Mouse (Mus musculus) macrophage (primary cell): ENCODE results near the gene Pgp. TPM values are rescaled to one million over a fixed set of nuclear protein-coding genes. Genes with fewer than 3 reads are reported as not detected.

Experiments used
- H3K27ac ChIP-seq: fragments of 350-480 bp; formaldehyde crosslinking; 2 replicates; pipeline ENCODE4 v1.9.0; 2021
- H3K36me3 ChIP-seq: fragments of 350-480 bp; formaldehyde crosslinking; 2 replicates; pipeline ENCODE4 v1.9.0; 2021; ENCODE audit errors: inconsistent target
- H3K4me3 ChIP-seq: fragments of 350-480 bp; formaldehyde crosslinking; 2 replicates; pipeline ENCODE4 v1.9.0; 2021; ENCODE audit errors: inconsistent target
- H3K79me2 ChIP-seq: fragments of 350-480 bp; formaldehyde crosslinking; 2 replicates; pipeline ENCODE4 v1.9.0; 2021; ENCODE audit errors: inconsistent target
- WGBS: methylation state at CpG from one replicate; pipeline ENCODE4 v1.1.7; 2026; ENCODE audit warnings: inconsistent platforms; ENCODE audit not compliant: missing documents; 5-methylcytosine and 5-hydroxymethylcytosine counted together
- polyA plus RNA-seq: library from polyadenylated mRNA; stranded (reverse); fragments of 250-400 nt; gene quantifications from 3 replicates; pipeline ENCODE4 v1.2.4, GENCODE M21; 2018; ENCODE audit warnings: inconsistent platforms

Gene Pgp
- polyA plus RNA-seq, 1 experiment from 2014 or later, result 7.0 TPM

- Histone ChIP-seq H3K36me3 (no peaks in the 10 kb centered on the region), H3K4me3 (no peak overlapping the region)
Measured at GRCm38 (mm10) chr17:24485090-24485860, 15.1 kb downstream of the Pgp start.

GRCm38 (mm10) chr17:24488186-24488661 lies 18.0 kb downstream of the Pgp start, which contains the start of gene Caskin1:
Gene Caskin1 (plus strand): TSS chr17:24488601.
- no peaks in the 10 kb centered on the region for H3K36me3 ChIP-seq
- 5% methylated on average over 41 of the region's 45 CpGs for WGBS
- H3K27ac ChIP-seq, result no peak within 1 kb of the TSS
- H3K4me3 ChIP-seq, result no peak within 1 kb of the TSS
- no peaks in the 10 kb centered on the region for H3K79me2 ChIP-seq

More at GRCm38 (mm10) chr17:24485090-24485860, 15.1 kb downstream of the Pgp start:
- no peaks in the 10 kb centered on the region for H3K79me2 ChIP-seq
- H3K27ac ChIP-seq, result no peak overlapping the region
- WGBS, result 58% methylated on average over 7 of the region's 11 CpGs

GRCm38 (mm10) chr17:24488662-24489264 lies 18.6 kb downstream of the Pgp start:
- Histone ChIP-seq H3K27ac (no peak overlapping the region), H3K36me3 (no peaks in the 10 kb centered on the region), H3K79me2 (no peaks in the 10 kb centered on the region), H3K4me3 (no peak overlapping the region)
- WGBS, result under 1% methylated on average over 59 of the region's 81 CpGs

GRCm38 (mm10) chr17:24489265-24490030 lies 19.3 kb downstream of the Pgp start:
- 52% methylated on average over 19 of the region's 19 CpGs for WGBS
- Histone ChIP-seq H3K79me2 (no peaks in the 10 kb centered on the region), H3K36me3 (no peaks in the 10 kb centered on the region), H3K4me3 (no peak overlapping the region), H3K27ac (no peak overlapping the region)

GRCm38 (mm10) chr17:24490399-24490798 lies 20.2 kb downstream of the Pgp start:
- no peak overlapping the region for H3K27ac ChIP-seq
- 98% methylated on average over 4 of the region's 4 CpGs for WGBS
- H3K4me3 ChIP-seq, result no peak overlapping the region
- H3K79me2 ChIP-seq, result no peaks in the 10 kb centered on the region
- H3K36me3 ChIP-seq, result no peaks in the 10 kb centered on the region

- Histone ChIP-seq H3K79me2 (no peaks in the 10 kb centered on the region), H3K27ac (no peak overlapping the region), H3K36me3 (no peaks in the 10 kb centered on the region), H3K4me3 (no peak overlapping the region)
- WGBS, result 68% methylated on average over 2 of the region's 2 CpGs
Measured at GRCm38 (mm10) chr17:24494627-24495335, 24.6 kb downstream of the Pgp start.

GRCm38 (mm10) chr17:24495443-24495842 lies 25.3 kb downstream of the Pgp start:
- Histone ChIP-seq H3K27ac (no peak overlapping the region), H3K36me3 (no peaks in the 10 kb centered on the region), H3K79me2 (no peaks in the 10 kb centered on the region), H3K4me3 (no peak overlapping the region)
- 65% methylated on average over 3 of the region's 3 CpGs for WGBS

GRCm38 (mm10) chr17:24496026-24496425 lies 25.8 kb downstream of the Pgp start:
- WGBS, result 77% methylated on average over 1 of the region's 1 CpGs
- H3K4me3 ChIP-seq, result no peak overlapping the region
- no peaks in the 10 kb centered on the region for H3K36me3 ChIP-seq

GRCm38 (mm10) chr17:24502208-24502607 lies 32.0 kb downstream of the Pgp start:
- Histone ChIP-seq H3K79me2 (no peaks in the 10 kb centered on the region), H3K4me3 (no peak overlapping the region), H3K27ac (no peak overlapping the region), H3K36me3 (no peaks in the 10 kb centered on the region)
- WGBS, result 73% methylated on average over 11 of the region's 11 CpGs

More at GRCm38 (mm10) chr17:24496026-24496425, 25.8 kb downstream of the Pgp start:
- H3K27ac ChIP-seq, result no peak overlapping the region
- no peaks in the 10 kb centered on the region for H3K79me2 ChIP-seq

- Histone ChIP-seq H3K27ac (no peak overlapping the region), H3K36me3 (peaks cover 12% of the 10 kb centered on the region; the same call in 1 of the 2 replicates), H3K79me2 (no peaks in the 10 kb centered on the region), H3K4me3 (no peak overlapping the region)
- WGBS, result 92% methylated on average over 10 of the region's 10 CpGs
Measured at GRCm38 (mm10) chr17:24504085-24504484, 33.9 kb downstream of the Pgp start.

GRCm38 (mm10) chr17:24505286-24505955 lies 35.2 kb downstream of the Pgp start:
- no peak overlapping the region for H3K4me3 ChIP-seq
- 97% methylated on average over 24 of the region's 30 CpGs for WGBS
- H3K27ac ChIP-seq, result no peak overlapping the region
- H3K79me2 ChIP-seq, result no peaks in the 10 kb centered on the region
- peaks cover 25% of the 10 kb centered on the region for H3K36me3 ChIP-seq

- no peak overlapping the region for H3K27ac ChIP-seq
- WGBS, result 66% methylated on average over 36 of the region's 36 CpGs
- H3K79me2 ChIP-seq, result no peaks in the 10 kb centered on the region
- peaks cover 36% of the 10 kb centered on the region for H3K36me3 ChIP-seq
- H3K4me3 ChIP-seq, result no peak overlapping the region
Measured at GRCm38 (mm10) chr17:24506332-24507070, 36.3 kb downstream of the Pgp start.

GRCm38 (mm10) chr17:24507129-24507664 lies 37.0 kb downstream of the Pgp start:
- WGBS, result 74% methylated on average over 16 of the region's 19 CpGs
- H3K36me3 ChIP-seq, result peaks cover 43% of the 10 kb centered on the region

More at GRCm38 (mm10) chr17:24507129-24507664, 37.0 kb downstream of the Pgp start:
- no peak overlapping the region for H3K27ac ChIP-seq
- H3K79me2 ChIP-seq, result no peaks in the 10 kb centered on the region
- H3K4me3 ChIP-seq, result no peak overlapping the region
